Mouse (Mus musculus) heart, postnatal 0 days (tissue): Measurements from ENCODE around the gene Dppa4. TPM values are rescaled to one million over a fixed set of nuclear protein-coding genes. Genes with fewer than 3 reads are reported as not detected.
A peak's percentile ranks its signal among the peaks of the same experiment; 100 is the strongest.

ENCODE experiments used
- ATAC-seq: fragments of 200-750 bp; cut with Nextera tagmentation; 2 replicates; pipeline ENCODE4 v1.8.0; 2017; ENCODE audit warnings: low read depth, moderate number of reproducible peaks, moderate library complexity; ENCODE audit not compliant: insufficient read depth
- DNase-seq: peaks from one replicate; pipeline ENCODE4 v3.0.0-alpha.2; 2016; ENCODE audit warnings: low spot score
- H3K27ac ChIP-seq: fragments of 300-500 bp; sonication (generic); 2 replicates; pipeline ENCODE4 v1.5.1; 2014; ENCODE audit warnings: low read depth, mild to moderate bottlenecking
- H3K27me3 ChIP-seq: fragments of 300-500 bp; sonication (generic); 2 replicates; pipeline ENCODE4 v1.6.1; 2014; ENCODE audit warnings: low read length, mixed read lengths; ENCODE audit not compliant: control insufficient read depth, insufficient read depth
- H3K36me3 ChIP-seq: fragments of 300-500 bp; sonication (generic); replicated peaks from 2 replicates; pipeline ENCODE4 v1.6.1; 2014; ENCODE audit warnings: low read length, mixed read lengths; ENCODE audit not compliant: control insufficient read depth, insufficient read depth
- H3K4me1 ChIP-seq: fragments of 300-500 bp; sonication (generic); 2 replicates; pipeline ENCODE4 v1.6.1; 2014; ENCODE audit warnings: antibody characterized with exemption; ENCODE audit not compliant: control insufficient read depth, insufficient read depth
- H3K4me2 ChIP-seq: fragments of 300-500 bp; sonication (generic); 2 replicates; pipeline ENCODE4 v1.6.1; 2014; ENCODE audit warnings: low read depth, mild to moderate bottlenecking, low read length, moderate library complexity
- H3K4me3 ChIP-seq: fragments of 300-500 bp; sonication (generic); 2 replicates; pipeline ENCODE4 v1.5.1; 2014; ENCODE audit warnings: low read depth, low read length
- H3K9ac ChIP-seq: fragments of 300-500 bp; sonication (generic); replicated peaks from 2 replicates; pipeline ENCODE4 v1.6.1; 2014; ENCODE audit warnings: low read depth, low read length, mixed read lengths
- H3K9me3 ChIP-seq: fragments of 300-500 bp; sonication (generic); replicated peaks from 2 replicates; pipeline ENCODE4 v1.6.1; 2016; ENCODE audit warnings: low read length; ENCODE audit not compliant: control insufficient read depth
- CTCF ChIP-seq: IDR thresholded peaks from 2 replicates; pipeline ENCODE4 v1.5.1; 2016; ENCODE audit warnings: antibody characterized with exemption, control low read depth, low read depth
- EP300 ChIP-seq: IDR thresholded peaks from 2 replicates; pipeline ENCODE4 v1.6.1; 2016; ENCODE audit warnings: antibody characterized with exemption, low read depth
- WGBS: fragments of 180-500 bp; shearing (Covaris S2); extraction: QIAGEN DNeasy Blood & Tissue Kit; methylation state at CpG from one replicate; pipeline ENCODE4 v1.1.7; 2014; 5-methylcytosine and 5-hydroxymethylcytosine counted together
- polyA plus RNA-seq: library from polyadenylated mRNA; unstranded; fragments of >200 nt; fragmentation: Nextera tagmentation; extraction: Ambion mirVana; gene quantifications from 2 replicates; pipeline ENCODE4 v1.2.1, GENCODE M21; 2015
- total RNA-seq: library from RNA; depleted of rRNA; stranded (reverse); fragments of >200 nt; gene quantifications from 2 replicates; pipeline ENCODE4 v1.2.3, GENCODE M21; 2014; ENCODE audit warnings: low replicate concordance; rRNA removed

Gene Dppa4
- total RNA-seq (not detected in 2 replicates), polyA plus RNA-seq (not detected in 2 replicates)

GRCm38 (mm10) chr16:48283517-48283916 is at the start of gene Dppa4:
Gene Dppa4, plus strand, starts transcription at chr16:48283733.
- DNase-seq (no peak), ATAC-seq (no peak)
- TF ChIP-seq EP300 (no peak), CTCF (no peak)
- no peaks in the 10 kb centered on the region for H3K9me3 ChIP-seq
- no peak within 1 kb of the TSS for H3K9ac ChIP-seq
- H3K4me1 ChIP-seq, result no peaks in the 10 kb centered on the region
- H3K27me3 ChIP-seq, result no peaks in the 10 kb centered on the region
- WGBS, result 68% methylated on average over 4 of the region's 4 CpGs
- H3K4me2 ChIP-seq, result no peak within 1 kb of the TSS
- H3K36me3 ChIP-seq, result no peaks in the 10 kb centered on the region
- no peak within 1 kb of the TSS for H3K27ac ChIP-seq
- H3K4me3 ChIP-seq, result no peak within 1 kb of the TSS

DNA sequence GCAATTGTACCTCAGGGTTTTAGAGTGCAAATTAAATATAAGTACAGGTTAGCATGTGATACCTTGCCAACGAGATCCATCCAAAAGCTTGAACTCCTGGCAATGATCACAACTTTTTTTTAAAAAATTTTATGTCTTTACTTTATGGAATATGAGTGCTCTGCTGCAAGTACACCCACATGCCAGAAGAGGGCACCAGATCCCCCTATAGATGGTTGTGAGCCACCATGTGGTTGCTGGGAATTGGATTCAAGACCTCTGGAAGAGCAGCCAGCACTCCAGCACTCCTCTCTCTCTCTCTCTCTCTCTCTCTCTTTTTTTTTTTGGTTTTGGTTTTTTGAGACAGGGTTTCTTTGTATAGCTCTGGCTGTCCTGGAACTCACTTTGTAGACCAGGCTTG is 48.5 kb upstream of the Dppa4 start:
- Histone ChIP-seq H3K4me3 (no peak overlapping the region), H3K4me2 (no peak overlapping the region), H3K27me3 (no peaks in the 10 kb centered on the region), H3K4me1 (no peaks in the 10 kb centered on the region), H3K9me3 (no peaks in the 10 kb centered on the region), H3K36me3 (no peaks in the 10 kb centered on the region), H3K9ac (no peak overlapping the region), H3K27ac (no peak overlapping the region)
- 81% methylated on average over 1 of the region's 1 CpGs for WGBS
- no peak for TF ChIP-seq EP300
- TF ChIP-seq CTCF, result no peak
- DNase-seq, result no peak
- no peak for ATAC-seq

DNA sequence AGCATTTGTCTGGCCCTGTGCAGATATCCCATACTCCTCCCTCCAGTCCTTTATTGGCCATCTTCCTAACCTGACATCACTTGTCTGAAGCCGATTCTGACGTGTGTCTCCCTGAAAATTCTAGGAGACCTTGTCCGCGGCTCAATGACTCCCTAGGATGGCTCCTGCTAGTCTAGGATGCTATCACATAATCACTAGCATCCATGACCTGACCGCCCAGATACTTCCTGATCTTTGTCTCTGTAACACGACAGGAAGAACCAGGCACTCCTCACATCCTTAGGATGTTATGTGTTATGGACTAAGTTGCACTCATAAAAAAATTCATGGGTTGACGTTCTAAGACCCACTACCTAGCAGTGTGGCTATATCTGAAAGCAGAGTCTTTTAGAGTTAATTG is 45.9 kb upstream of the Dppa4 start:
- no peaks in the 10 kb centered on the region for H3K4me1 ChIP-seq
- no peaks in the 10 kb centered on the region for H3K27me3 ChIP-seq
- no peak overlapping the region for H3K4me3 ChIP-seq
- ATAC-seq (no peak), DNase-seq (no peak)
- no peak overlapping the region for H3K4me2 ChIP-seq
- TF ChIP-seq EP300 (no peak), CTCF (no peak)
- no peaks in the 10 kb centered on the region for H3K9me3 ChIP-seq
- 74% methylated on average over 7 of the region's 7 CpGs for WGBS
- no peak overlapping the region for H3K9ac ChIP-seq
- H3K27ac ChIP-seq, result no peak overlapping the region
- no peaks in the 10 kb centered on the region for H3K36me3 ChIP-seq

- TF ChIP-seq EP300, result no peak
- TF ChIP-seq CTCF, result no peak
- no peak for DNase-seq
- no peak overlapping the region for H3K4me2 ChIP-seq
- 62% methylated on average over 2 of the region's 2 CpGs for WGBS
- H3K9ac ChIP-seq, result no peak overlapping the region
- H3K27ac ChIP-seq, result no peak overlapping the region
- no peak for ATAC-seq
- no peaks in the 10 kb centered on the region for H3K9me3 ChIP-seq
- no peaks in the 10 kb centered on the region for H3K27me3 ChIP-seq
- H3K4me1 ChIP-seq, result no peaks in the 10 kb centered on the region
- no peaks in the 10 kb centered on the region for H3K36me3 ChIP-seq
- H3K4me3 ChIP-seq, result no peak overlapping the region
Measured at GRCm38 (mm10) chr16:48247044-48247661, 36.4 kb upstream of the Dppa4 start.

- no peak overlapping the region for H3K4me2 ChIP-seq
- H3K9me3 ChIP-seq, result no peaks in the 10 kb centered on the region
- DNase-seq (no peak), ATAC-seq (peak; percentile 49)
- H3K27ac ChIP-seq, result 0 out of 2 replicates have a peak overlapping the region, but pooled peaks have one; percentile 34
- no peaks in the 10 kb centered on the region for H3K36me3 ChIP-seq
- TF ChIP-seq EP300 (no peak), CTCF (no peak)
- no peak overlapping the region for H3K4me3 ChIP-seq
- H3K4me1 ChIP-seq, result no peaks in the 10 kb centered on the region
- H3K27me3 ChIP-seq, result no peaks in the 10 kb centered on the region
- no peak overlapping the region for H3K9ac ChIP-seq
- 33% methylated on average over 4 of the region's 4 CpGs for WGBS
Measured at GRCm38 (mm10) chr16:48252824-48253223, 30.7 kb upstream of the Dppa4 start.

GRCm38 (mm10) chr16:48254584-48254983 is 28.9 kb upstream of the Dppa4 start:
- Histone ChIP-seq H3K27me3 (no peaks in the 10 kb centered on the region), H3K9me3 (no peaks in the 10 kb centered on the region), H3K27ac (no peak overlapping the region), H3K9ac (no peak overlapping the region), H3K4me3 (no peak overlapping the region), H3K4me2 (no peak overlapping the region), H3K4me1 (no peaks in the 10 kb centered on the region), H3K36me3 (no peaks in the 10 kb centered on the region)
- no peak for TF ChIP-seq EP300
- TF ChIP-seq CTCF, result no peak
- no peak for ATAC-seq
- no peak for DNase-seq
- 77% methylated on average over 5 of the region's 5 CpGs for WGBS
